Mouse (Mus musculus) heart, embryonic 14.5 days (tissue): ENCODE data around the gene Glyctk. TPM values are rescaled to one million over a fixed set of nuclear protein-coding genes. Genes with fewer than 3 reads are reported as not detected.
A peak's percentile ranks its signal among the peaks of the same experiment; 100 is the strongest.

Experiments used
- ATAC-seq: fragments of 200-750 bp; cut with Nextera tagmentation; 2 replicates; pipeline ENCODE4 v1.8.0; 2017; ENCODE audit warnings: low read depth, moderate TSS enrichment; ENCODE audit not compliant: insufficient number of reproducible peaks, insufficient read depth, low FRiP score
- H3K27ac ChIP-seq, 2 experiments: fragments of 200-500 bp in 1 of 2; fragments of 300-500 bp in 1 of 2; sonication (generic) in 1 of 2; replicated peaks in 1 of 2; 2 replicates each; pipeline ENCODE4 v1.5.1; 2012 to 2014; ENCODE audit warnings: low read depth in 2 of 2, low read length in 2 of 2, control low read depth in 1 of 2, mild to moderate bottlenecking in 1 of 2, mixed read lengths in 1 of 2; ENCODE audit not compliant: control insufficient read depth in 1 of 2, insufficient read depth in 1 of 2
- H3K27me3 ChIP-seq: fragments of 300-500 bp; sonication (generic); 2 replicates; pipeline ENCODE4 v1.6.1; 2014; ENCODE audit warnings: mild to moderate bottlenecking, low read length, control low read depth; ENCODE audit not compliant: control insufficient read depth, insufficient read depth
- H3K36me3 ChIP-seq: fragments of 300-500 bp; sonication (generic); 2 replicates; pipeline ENCODE4 v1.6.1; 2014; ENCODE audit warnings: mild to moderate bottlenecking, control low read depth, low read length, mixed read lengths; ENCODE audit not compliant: control insufficient read depth, insufficient read depth
- H3K4me1 ChIP-seq, 2 experiments: fragments of 200-500 bp in 1 of 2; fragments of 300-500 bp in 1 of 2; sonication (generic) in 1 of 2; 2 replicates each; pipeline ENCODE4 v1.6.1; 2012 to 2014; ENCODE audit warnings: low read length in 2 of 2, control low read depth in 1 of 2, mixed read lengths in 1 of 2; ENCODE audit not compliant: control insufficient read depth in 2 of 2, insufficient read depth in 2 of 2
- H3K4me2 ChIP-seq: fragments of 300-500 bp; sonication (generic); 2 replicates; pipeline ENCODE4 v1.6.1; 2014; ENCODE audit warnings: mild to moderate bottlenecking, low read length
- H3K4me3 ChIP-seq, 2 experiments: fragments of 200-500 bp in 1 of 2; fragments of 300-500 bp in 1 of 2; sonication (generic) in 1 of 2; 2 replicates each; pipeline ENCODE4 v1.5.1; 2012 to 2014; ENCODE audit warnings: low read length in 2 of 2, mild to moderate bottlenecking in 2 of 2, control low read depth in 1 of 2, low read depth in 1 of 2, moderate library complexity in 1 of 2; ENCODE audit not compliant: control insufficient read depth in 1 of 2, insufficient read depth in 1 of 2
- H3K9ac ChIP-seq: fragments of 300-500 bp; sonication (generic); 2 replicates; pipeline ENCODE4 v1.6.1; 2014; ENCODE audit warnings: mild to moderate bottlenecking, low read length
- H3K9me3 ChIP-seq: fragments of 300-500 bp; sonication (generic); 2 replicates; pipeline ENCODE4 v1.6.1; 2016; ENCODE audit warnings: low read length, control low read depth; ENCODE audit not compliant: control insufficient read depth
- WGBS: fragments of 180-500 bp; shearing (Covaris S2); extraction: QIAGEN DNeasy Blood & Tissue Kit; methylation state at CpG from one replicate; pipeline ENCODE4 v1.1.7; 2014; 5-methylcytosine and 5-hydroxymethylcytosine counted together
- polyA plus RNA-seq: library from polyadenylated mRNA; unstranded; fragments of >200 nt; fragmentation: Nextera tagmentation; extraction: Ambion mirVana; gene quantifications from 2 replicates; pipeline ENCODE4 v1.2.1, GENCODE M21; 2014

Gene Glyctk
- 0.73 and 1.0 TPM in 2 replicates for polyA plus RNA-seq

GRCm38 (mm10) chr9:106158037-106158491 lies at the start of gene Glyctk:
Gene Glyctk, minus strand, starts transcription at chr9:106158138.
- no peaks in the 10 kb centered on the region for H3K36me3 ChIP-seq
- no peaks in the 10 kb centered on the region for H3K9me3 ChIP-seq
- H3K9ac ChIP-seq, result no peak within 1 kb of the TSS
- ATAC-seq, result no peak
- H3K4me1 ChIP-seq, result no peaks in the 10 kb centered on the region
- H3K27me3 ChIP-seq, result 0 out of 2 replicates have a peak, but pooled peaks cover 5% of the 10 kb centered on the region
- WGBS, result 78% methylated on average over 6 of the region's 6 CpGs
- H3K4me2 ChIP-seq, result peak within 1 kb of the TSS; percentile 72; the same call in 1 of the 2 replicates
- H3K4me3 ChIP-seq, result no peak within 1 kb of the TSS
- H3K27ac ChIP-seq, result no peak within 1 kb of the TSS

GRCm38 (mm10) chr9:106206515-106206914 lies 48.6 kb upstream of the Glyctk start:
- Histone ChIP-seq H3K4me3 (no peak overlapping the region), H3K4me2 (peak overlapping the region; percentile 42), H3K4me1 (peaks cover 23 to 42% of the 10 kb centered on the region in 2 experiments), H3K27ac (peak overlapping the region; percentile 9 to 51; a peak in 2 of 4 replicates), H3K27me3 (no peaks in the 10 kb centered on the region), H3K9ac (no peak overlapping the region), H3K36me3 (peaks cover 17% of the 10 kb centered on the region), H3K9me3 (no peaks in the 10 kb centered on the region)
- no peak for ATAC-seq
- WGBS, result 26% methylated on average over 2 of the region's 2 CpGs

- Histone ChIP-seq H3K9me3 (no peaks in the 10 kb centered on the region), H3K9ac (no peak overlapping the region), H3K27ac (peak overlapping the region in 1 of 2 experiments; percentile 7; a peak in 1 of 4 replicates), H3K4me3 (no peak overlapping the region), H3K36me3 (peaks cover 17% of the 10 kb centered on the region), H3K4me1 (peaks cover 22 to 37% of the 10 kb centered on the region in 2 experiments), H3K27me3 (no peaks in the 10 kb centered on the region), H3K4me2 (no peak overlapping the region)
- no peak for ATAC-seq
- 70% methylated on average over 7 of the region's 7 CpGs for WGBS
These were observed 47.9 kb upstream of the Glyctk start for GRCm38 (mm10) chr9:106205713-106206290.

- peak overlapping the region; percentile 68 for H3K4me2 ChIP-seq
- H3K9ac ChIP-seq, result peak overlapping the region; percentile 86
- H3K27ac ChIP-seq, result peak overlapping the region; percentile 7 to 29; a peak in 2 of 4 replicates
- peaks cover 26 to 42% of the 10 kb centered on the region in 2 experiments for H3K4me1 ChIP-seq
- H3K9me3 ChIP-seq, result no peaks in the 10 kb centered on the region
- 65% methylated on average over 7 of the region's 7 CpGs for WGBS
- H3K27me3 ChIP-seq, result no peaks in the 10 kb centered on the region
- no peak for ATAC-seq
- H3K36me3 ChIP-seq, result peaks cover 14% of the 10 kb centered on the region
- H3K4me3 ChIP-seq, result peak overlapping the region in 1 of 2 experiments; percentile 76; a peak in 2 of 4 replicates
These were observed 46.3 kb upstream of the Glyctk start for GRCm38 (mm10) chr9:106203990-106204851.

- H3K4me1 ChIP-seq, result peaks cover 30 to 47% of the 10 kb centered on the region in 2 experiments
- WGBS, result under 1% methylated on average over 57 of the region's 61 CpGs
- H3K9me3 ChIP-seq, result no peaks in the 10 kb centered on the region
- H3K36me3 ChIP-seq, result peaks cover 7% of the 10 kb centered on the region
- peak within 1 kb of the TSS; percentile 43 to 81 for H3K27ac ChIP-seq
- ATAC-seq, result peak; percentile 82
- peak within 1 kb of the TSS; percentile 86 for H3K9ac ChIP-seq
- H3K27me3 ChIP-seq, result no peaks in the 10 kb centered on the region
- peak within 1 kb of the TSS; percentile 68 for H3K4me2 ChIP-seq
- H3K4me3 ChIP-seq, result peak within 1 kb of the TSS; percentile 73 to 76
These were observed 45.1 kb upstream of the Glyctk start, which contains the start of gene Twf2 for GRCm38 (mm10) chr9:106202819-106203636. Gene Twf2, plus strand, starts transcription at chr9:106203108.

GRCm38 (mm10) chr9:106201895-106202294 lies 44.0 kb upstream of the Glyctk start:
- ATAC-seq, result no peak

More at GRCm38 (mm10) chr9:106201895-106202294, 44.0 kb upstream of the Glyctk start:
- Histone ChIP-seq H3K4me1 (peaks cover 29 to 44% of the 10 kb centered on the region in 2 experiments), H3K4me2 (peak overlapping the region; percentile 68), H3K36me3 (peaks cover 4% of the 10 kb centered on the region; the same call in 1 of the 2 replicates), H3K27me3 (no peaks in the 10 kb centered on the region), H3K9ac (no peak overlapping the region), H3K4me3 (no peak overlapping the region), H3K27ac (no peak overlapping the region), H3K9me3 (no peaks in the 10 kb centered on the region)
- WGBS, result 85% methylated on average over 3 of the region's 3 CpGs
